Mouse (Mus musculus) C2C12 (cell line): Measurements from ENCODE around the gene Dennd5a. TPM values are rescaled to one million over a fixed set of nuclear protein-coding genes. Genes with fewer than 3 reads are reported as not detected.

Experiments used
- H3K27me3 ChIP-seq: one replicate; pipeline ENCODE4 v1.6.1; 2011; ENCODE audit not compliant: control insufficient read depth, insufficient read depth, insufficient read length
- H3K36me3 ChIP-seq: one replicate; pipeline ENCODE4 v1.6.1; 2011; ENCODE audit not compliant: control insufficient read depth, insufficient read depth
- H3K4me3 ChIP-seq: one replicate; pipeline ENCODE4 v1.5.1; 2011; ENCODE audit warnings: mild to moderate bottlenecking, control low read depth; ENCODE audit not compliant: poor library complexity, insufficient read depth, severe bottlenecking
- H3K79me2 ChIP-seq: one replicate; pipeline ENCODE4 v1.6.1; 2011; ENCODE audit not compliant: control insufficient read depth, insufficient read depth
- H3K79me3 ChIP-seq: one replicate; pipeline ENCODE4 v1.6.1; 2011; ENCODE audit warnings: low read depth, control low read depth
- H3ac ChIP-seq: one replicate; pipeline ENCODE3; 2011; ENCODE audit warnings: low read depth; ENCODE audit not compliant: control insufficient read depth, insufficient read length
- CEBPB ChIP-seq: IDR thresholded peaks from one replicate; pipeline ENCODE4 v1.6.1; 2011; ENCODE audit warnings: low read depth, mild to moderate bottlenecking, control low read depth, moderate library complexity
- CTCF ChIP-seq: IDR thresholded peaks from one replicate; pipeline ENCODE4 v1.5.1; 2011; ENCODE audit not compliant: control insufficient read depth, insufficient read depth, insufficient read length
- FOSL1 ChIP-seq: IDR thresholded peaks from one replicate; pipeline ENCODE4 v1.8.0; 2011; ENCODE audit warnings: mild to moderate bottlenecking, low read length; ENCODE audit not compliant: poor library complexity, insufficient read depth, severe bottlenecking
- MAX ChIP-seq: IDR thresholded peaks from one replicate; pipeline ENCODE4 v1.6.1; 2011; ENCODE audit warnings: mild to moderate bottlenecking, control low read depth
- MYOD1 ChIP-seq: IDR thresholded peaks from one replicate; pipeline ENCODE4 v1.6.1; 2011; ENCODE audit warnings: low read depth; ENCODE audit not compliant: control insufficient read depth, insufficient read length
- MYOG ChIP-seq: IDR thresholded peaks from one replicate; pipeline ENCODE4 v1.6.1; 2011; ENCODE audit not compliant: control insufficient read depth, insufficient read length; ENCODE audit errors: extremely low read depth
- USF1 ChIP-seq: IDR thresholded peaks from one replicate; pipeline ENCODE4 v1.6.1; 2011; ENCODE audit warnings: low read depth, mild to moderate bottlenecking, control low read depth, moderate library complexity
- polyA plus RNA-seq: library from polyadenylated mRNA; unstranded; fragments of >200 nt; fragmentation: generic; extraction: Trizol; gene quantifications from one replicate; pipeline ENCODE4 v1.2.1, GENCODE M21; 2012; ENCODE audit warnings: missing spikeins

The Dennd5a gene
- polyA plus RNA-seq, 1 experiment, result 46.2 TPM

DNA sequence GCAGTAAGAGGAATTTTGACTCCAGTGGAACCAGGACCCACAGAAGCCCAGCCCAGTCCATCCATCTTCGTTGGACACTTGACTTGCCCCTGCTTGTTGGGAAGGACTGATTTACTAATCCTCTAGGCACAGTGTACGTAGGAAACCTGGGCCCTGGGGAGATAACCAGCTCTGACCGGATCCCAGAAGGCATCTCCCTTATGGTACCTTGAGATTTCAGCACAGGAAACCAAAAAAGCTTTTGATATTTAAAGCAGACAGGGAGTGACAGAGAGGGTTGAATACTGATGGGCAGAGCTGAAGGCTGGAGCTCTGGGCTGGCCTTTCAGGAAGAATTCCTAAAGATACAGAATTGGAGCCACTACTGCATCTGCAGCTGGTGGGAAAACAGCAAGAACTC is 84.7 kb downstream of the Dennd5a start:
- Histone ChIP-seq H3K79me3 (no peaks in the 10 kb centered on the region), H3K27me3 (peaks cover 7% of the 10 kb centered on the region), H3ac (no peak overlapping the region), H3K4me3 (no peak overlapping the region), H3K36me3 (no peaks in the 10 kb centered on the region), H3K79me2 (no peaks in the 10 kb centered on the region)
- TF ChIP-seq CEBPB (no peak), CTCF (no peak), USF1 (no peak), FOSL1 (no peak), MYOD1 (no peak), MAX (no peak)

DNA sequence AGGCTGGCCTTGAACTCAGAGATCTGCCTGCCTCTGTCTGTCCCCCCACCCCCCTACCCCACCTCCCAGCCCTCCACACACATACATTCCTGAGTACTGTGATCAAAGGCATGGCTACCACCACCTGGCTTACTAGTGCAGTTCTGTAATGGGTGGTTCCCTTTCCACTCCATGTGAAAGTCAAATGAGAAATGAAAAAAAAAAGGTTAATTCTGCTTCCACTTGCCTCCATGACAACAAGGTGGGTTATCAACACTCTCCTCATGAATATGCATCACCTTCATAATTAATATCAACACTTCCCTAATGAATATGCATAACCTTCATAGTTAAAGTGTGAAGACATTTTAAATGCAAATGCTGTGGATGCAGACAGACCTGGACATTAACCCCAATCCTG is 85.2 kb downstream of the Dennd5a start:
- no peaks in the 10 kb centered on the region for H3K79me3 ChIP-seq
- no peak for TF ChIP-seq CTCF
- no peak for TF ChIP-seq MYOD1
- TF ChIP-seq MAX, result no peak
- no peak for TF ChIP-seq USF1
- no peak for TF ChIP-seq FOSL1
- no peak for TF ChIP-seq CEBPB
- TF ChIP-seq MYOG, result no peak
- H3ac ChIP-seq, result no peak overlapping the region
- H3K36me3 ChIP-seq, result no peaks in the 10 kb centered on the region
- H3K27me3 ChIP-seq, result peaks cover 7% of the 10 kb centered on the region
- H3K4me3 ChIP-seq, result no peak overlapping the region
- no peaks in the 10 kb centered on the region for H3K79me2 ChIP-seq

DNA sequence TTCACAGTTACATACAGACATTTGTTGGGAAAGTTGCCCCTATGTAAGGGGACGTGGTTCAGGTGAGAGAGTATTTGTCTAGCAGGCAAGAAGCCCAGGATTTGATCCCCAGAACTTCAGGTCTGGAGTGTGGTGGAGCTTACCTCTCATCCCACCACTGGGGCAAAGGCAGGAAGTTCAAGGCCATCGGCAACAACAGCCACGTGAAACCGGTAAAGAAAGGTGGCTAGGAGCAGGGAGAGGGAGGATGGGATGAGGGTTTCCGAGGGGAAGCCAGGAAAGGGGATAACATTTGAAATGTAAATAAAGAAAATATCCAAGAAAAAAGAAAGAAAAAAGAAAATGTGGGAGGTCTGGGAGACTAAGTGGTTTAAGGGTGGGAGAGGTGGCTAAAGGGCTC is 87.1 kb downstream of the Dennd5a start:
- no peak overlapping the region for H3K4me3 ChIP-seq
- H3ac ChIP-seq, result no peak overlapping the region
- H3K79me2 ChIP-seq, result no peaks in the 10 kb centered on the region
- H3K79me3 ChIP-seq, result no peaks in the 10 kb centered on the region
- TF ChIP-seq FOSL1 (no peak), MYOG (no peak), CEBPB (no peak), USF1 (no peak), MAX (no peak), CTCF (no peak), MYOD1 (no peak)
- peaks cover 7% of the 10 kb centered on the region for H3K27me3 ChIP-seq
- no peaks in the 10 kb centered on the region for H3K36me3 ChIP-seq

- H3K27me3 ChIP-seq, result peaks cover 14% of the 10 kb centered on the region
- H3K79me3 ChIP-seq, result no peaks in the 10 kb centered on the region
- H3K4me3 ChIP-seq, result no peak overlapping the region
- H3K79me2 ChIP-seq, result no peaks in the 10 kb centered on the region
- no peak for TF ChIP-seq MYOD1
- no peak for TF ChIP-seq USF1
- TF ChIP-seq MAX, result no peak
- TF ChIP-seq MYOG, result no peak
- TF ChIP-seq CEBPB, result no peak
- TF ChIP-seq FOSL1, result no peak
- no peak for TF ChIP-seq CTCF
- no peaks in the 10 kb centered on the region for H3K36me3 ChIP-seq
- no peak overlapping the region for H3ac ChIP-seq
Measured at GRCm38 (mm10) chr7:109871232-109871631, 89.0 kb downstream of the Dennd5a start.

- Histone ChIP-seq H3K36me3 (no peaks in the 10 kb centered on the region), H3K79me3 (no peaks in the 10 kb centered on the region), H3K27me3 (peaks cover 36% of the 10 kb centered on the region), H3K4me3 (no peak overlapping the region), H3K79me2 (no peaks in the 10 kb centered on the region), H3ac (no peak overlapping the region)
- no peak for TF ChIP-seq MYOD1
- no peak for TF ChIP-seq FOSL1
- TF ChIP-seq USF1, result no peak
- TF ChIP-seq MYOG, result no peak
- no peak for TF ChIP-seq MAX
- no peak for TF ChIP-seq CEBPB
- no peak for TF ChIP-seq CTCF
Measured at GRCm38 (mm10) chr7:109868498-109868897, 91.8 kb downstream of the Dennd5a start.

- no peak overlapping the region for H3ac ChIP-seq
- TF ChIP-seq FOSL1, result no peak
- TF ChIP-seq USF1, result no peak
- no peak for TF ChIP-seq CTCF
- TF ChIP-seq MYOG, result no peak
- no peak for TF ChIP-seq MAX
- no peak for TF ChIP-seq MYOD1
- TF ChIP-seq CEBPB, result no peak
- H3K4me3 ChIP-seq, result no peak overlapping the region
- peaks cover 33% of the 10 kb centered on the region for H3K27me3 ChIP-seq
- H3K79me2 ChIP-seq, result no peaks in the 10 kb centered on the region
- H3K36me3 ChIP-seq, result no peaks in the 10 kb centered on the region
- H3K79me3 ChIP-seq, result no peaks in the 10 kb centered on the region
Measured at GRCm38 (mm10) chr7:109866643-109867042, 93.6 kb downstream of the Dennd5a start.
